Mouse (Mus musculus): ENCODE measurements around the gene Bcr.
A peak's percentile ranks its signal among the peaks of the same experiment; 100 is the strongest.

The Bcr gene

GRCm38 (mm10) chr10:75058336-75058735 lies 2.1 kb upstream of the Bcr start:
- DNase-seq (ENCODE audit: low spot score): no peak

DNA sequence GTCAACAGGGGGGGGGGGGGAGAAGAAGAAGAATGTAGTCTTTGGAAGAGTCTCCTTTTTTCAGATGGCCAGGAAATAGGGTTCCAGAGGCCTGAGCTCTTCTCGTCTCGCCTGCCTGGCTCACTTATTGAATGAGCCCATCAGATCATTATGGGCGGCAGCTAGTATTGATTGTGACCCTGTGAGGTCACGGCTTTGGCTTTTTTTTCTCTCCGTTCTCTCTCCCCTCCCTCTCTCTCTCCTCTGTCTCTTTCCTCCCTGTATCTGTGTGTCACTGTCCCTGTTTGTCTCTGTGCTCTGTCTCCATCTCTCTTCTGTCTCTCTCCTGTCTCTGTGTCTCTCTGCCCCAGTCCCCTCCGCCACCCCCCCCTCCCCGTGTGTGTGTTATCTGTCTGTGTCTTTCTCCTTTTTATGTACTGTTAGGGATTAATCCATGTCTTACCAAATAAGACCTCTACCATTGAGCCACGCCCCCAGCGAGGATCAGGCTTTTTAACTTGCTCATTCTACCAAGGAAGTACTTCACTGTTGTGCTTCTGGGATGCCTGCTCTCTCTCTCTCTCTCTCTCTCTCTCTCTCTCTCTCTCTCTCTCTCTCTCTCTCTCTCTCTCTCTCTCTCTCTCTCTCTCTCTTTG lies 1.5 kb upstream of the Bcr start:
- no peak for DNase-seq (ENCODE audit: low spot score)

GRCm38 (mm10) chr10:75059396-75059795 lies 996 bp upstream of the Bcr start:
- peak; percentile 46 for DNase-seq (ENCODE audit: low spot score)

- DNase-seq (ENCODE audit: low spot score): no peak
These were observed 447 bp downstream of the Bcr start for GRCm38 (mm10) chr10:75060843-75061235.

DNA sequence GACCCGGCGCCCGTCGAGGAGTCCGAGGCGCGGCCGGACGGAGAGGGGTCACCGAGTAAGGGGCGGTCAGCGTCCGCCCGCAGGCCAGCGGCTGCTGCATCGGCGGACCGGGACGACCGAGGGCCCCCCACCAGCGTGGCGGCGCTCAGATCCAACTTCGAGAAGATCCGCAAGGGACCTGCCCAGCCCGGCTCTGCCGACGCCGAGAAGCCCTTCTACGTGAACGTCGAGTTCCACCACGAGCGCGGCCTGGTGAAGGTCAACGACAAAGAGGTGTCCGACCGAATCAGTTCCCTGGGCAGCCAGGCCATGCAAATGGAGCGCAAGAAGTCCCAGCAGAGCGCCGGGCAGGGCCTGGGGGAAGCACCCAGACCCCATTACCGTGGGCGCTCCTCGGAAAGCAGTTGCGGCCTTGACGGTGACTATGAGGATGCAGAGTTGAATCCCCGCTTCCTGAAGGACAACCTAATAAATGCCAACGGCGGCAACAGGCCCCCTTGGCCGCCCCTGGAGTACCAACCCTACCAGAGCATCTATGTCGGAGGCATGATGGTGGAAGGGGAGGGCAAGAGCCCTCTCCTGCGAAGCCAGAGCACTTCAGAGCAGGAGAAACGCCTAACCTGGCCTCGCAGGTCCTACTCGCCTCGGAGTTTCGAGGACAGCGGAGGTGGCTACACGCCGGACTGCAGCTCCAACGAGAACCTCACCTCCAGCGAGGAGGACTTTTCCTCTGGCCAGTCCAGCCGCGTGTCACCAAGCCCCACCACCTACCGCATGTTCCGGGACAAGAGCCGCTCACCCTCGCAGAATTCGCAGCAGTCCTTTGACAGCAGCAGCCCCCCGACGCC lies 1.2 kb downstream of the Bcr start:
- DNase-seq (ENCODE audit: low spot score): no peak

GRCm38 (mm10) chr10:75062189-75062561 lies 1.8 kb downstream of the Bcr start:
- no peak for DNase-seq (ENCODE audit: low spot score)

DNA sequence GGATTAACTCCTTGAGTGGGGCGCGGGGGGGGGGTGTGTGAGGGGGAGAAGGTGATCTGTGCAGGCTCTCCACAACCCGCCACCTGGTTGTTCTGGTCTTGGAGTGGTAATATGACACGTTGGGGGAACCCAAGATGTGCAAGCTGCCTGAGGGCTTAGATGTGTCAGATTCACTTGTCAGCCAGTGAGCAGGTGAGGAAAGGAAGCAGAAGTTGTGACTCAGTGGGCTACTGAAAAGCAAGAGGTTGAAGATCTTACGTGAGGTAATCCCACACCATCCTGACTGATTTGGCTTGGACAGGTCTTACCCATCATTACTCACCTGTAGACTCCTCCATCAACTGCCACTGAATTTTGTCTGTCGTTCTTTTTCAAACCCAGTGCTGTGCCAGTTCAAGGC lies 2.2 kb downstream of the Bcr start:
- DNase-seq (ENCODE audit: low spot score): no peak

DNA sequence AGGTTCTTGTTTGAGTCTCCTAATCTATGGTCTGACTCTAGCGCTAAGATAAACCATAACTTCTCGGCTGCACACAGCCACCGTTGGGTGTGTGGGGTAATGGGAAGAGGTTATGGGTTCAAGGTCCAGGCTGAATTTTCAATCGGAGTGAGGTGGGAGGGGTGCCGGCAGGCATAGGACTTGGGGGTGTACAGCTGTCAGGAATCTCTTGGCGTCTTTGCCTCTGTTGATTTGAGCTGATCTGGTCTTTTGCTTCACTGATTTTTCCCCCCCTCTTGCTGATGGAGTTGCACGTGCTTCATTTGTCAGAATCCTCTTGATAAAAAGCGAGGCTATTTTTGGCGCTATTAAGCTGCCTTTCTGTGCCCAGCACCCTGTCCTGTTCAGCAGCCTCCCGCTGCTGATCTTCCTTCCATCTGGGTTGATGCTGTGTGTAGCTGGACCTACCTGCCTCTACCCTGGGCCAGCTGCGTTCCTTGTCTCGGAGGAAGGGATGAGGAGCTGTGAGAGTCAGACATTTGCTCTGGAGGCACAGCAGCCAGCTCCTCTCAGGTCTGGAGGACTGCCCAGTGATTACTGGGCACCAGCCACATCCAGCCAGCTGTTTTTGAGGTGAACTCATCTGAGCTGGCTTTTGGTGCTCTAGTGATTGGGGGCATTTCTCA lies 3.0 kb downstream of the Bcr start:
- DNase-seq (ENCODE audit: low spot score): no peak

DNA sequence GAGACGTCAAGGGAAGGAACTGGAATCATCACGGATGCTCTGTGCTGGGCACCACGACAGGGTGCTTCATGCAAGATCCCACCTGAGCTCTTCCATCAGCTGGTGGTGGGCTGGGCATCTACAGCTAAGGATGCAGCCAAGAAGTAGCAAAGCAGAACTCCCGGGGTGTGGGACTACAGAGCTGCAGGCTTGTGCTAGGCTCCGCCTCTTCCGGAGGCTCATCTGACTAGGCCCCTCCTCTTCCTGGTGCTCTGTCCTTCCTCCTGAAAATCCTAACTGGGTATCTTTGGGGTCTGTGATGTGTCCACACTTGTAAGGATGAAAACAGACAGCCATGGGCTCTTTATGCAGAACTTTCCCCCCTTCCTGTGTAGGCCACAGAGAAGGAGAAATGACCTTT lies 5.3 kb downstream of the Bcr start:
- peak; percentile 49 for DNase-seq (ENCODE audit: low spot score)

DNA sequence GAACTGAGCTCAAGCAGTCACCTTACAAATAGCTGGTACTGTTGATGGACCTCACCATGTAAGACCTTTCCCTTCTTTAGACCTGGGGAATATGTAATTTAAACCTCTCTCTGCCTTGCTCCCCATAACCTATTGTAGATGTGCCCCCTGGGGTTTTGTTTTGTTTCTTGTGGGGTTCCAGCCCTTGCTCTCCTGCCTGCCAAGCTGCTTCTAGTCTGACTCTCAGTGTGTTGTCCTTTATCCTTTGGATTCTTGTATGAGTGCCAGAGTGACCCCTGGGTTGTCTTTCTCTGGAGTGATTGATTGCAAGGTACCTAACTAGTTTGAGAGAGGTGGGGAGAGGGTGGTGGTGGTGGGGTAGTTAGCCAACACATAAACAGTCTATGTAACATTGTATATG lies 7.1 kb downstream of the Bcr start:
- no peak for DNase-seq (ENCODE audit: low spot score)

DNA sequence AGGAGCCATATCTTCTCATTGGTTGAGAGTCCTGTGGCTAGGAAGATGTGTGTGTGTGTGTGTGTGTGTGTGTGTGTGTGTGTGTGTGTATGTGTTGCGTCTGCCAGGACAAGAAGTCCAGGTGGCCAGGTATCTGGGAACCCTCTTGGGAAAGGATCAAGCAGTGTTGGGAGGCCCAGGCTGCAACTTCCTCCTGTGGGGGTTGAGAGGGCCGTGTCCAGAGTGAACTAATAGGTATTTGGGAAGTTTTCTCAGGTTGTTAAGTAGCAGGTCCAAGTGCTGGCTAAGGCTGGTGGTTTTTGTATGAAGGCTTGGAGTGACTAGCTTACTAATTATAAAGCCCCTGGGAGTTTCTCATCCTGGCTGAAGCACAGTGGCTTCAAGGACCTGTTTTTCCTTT lies 7.7 kb downstream of the Bcr start:
- no peak for DNase-seq (ENCODE audit: low spot score)

- peak; percentile 36 for DNase-seq (ENCODE audit: low spot score)
These were observed 8.4 kb downstream of the Bcr start for GRCm38 (mm10) chr10:75068624-75069328.

DNA sequence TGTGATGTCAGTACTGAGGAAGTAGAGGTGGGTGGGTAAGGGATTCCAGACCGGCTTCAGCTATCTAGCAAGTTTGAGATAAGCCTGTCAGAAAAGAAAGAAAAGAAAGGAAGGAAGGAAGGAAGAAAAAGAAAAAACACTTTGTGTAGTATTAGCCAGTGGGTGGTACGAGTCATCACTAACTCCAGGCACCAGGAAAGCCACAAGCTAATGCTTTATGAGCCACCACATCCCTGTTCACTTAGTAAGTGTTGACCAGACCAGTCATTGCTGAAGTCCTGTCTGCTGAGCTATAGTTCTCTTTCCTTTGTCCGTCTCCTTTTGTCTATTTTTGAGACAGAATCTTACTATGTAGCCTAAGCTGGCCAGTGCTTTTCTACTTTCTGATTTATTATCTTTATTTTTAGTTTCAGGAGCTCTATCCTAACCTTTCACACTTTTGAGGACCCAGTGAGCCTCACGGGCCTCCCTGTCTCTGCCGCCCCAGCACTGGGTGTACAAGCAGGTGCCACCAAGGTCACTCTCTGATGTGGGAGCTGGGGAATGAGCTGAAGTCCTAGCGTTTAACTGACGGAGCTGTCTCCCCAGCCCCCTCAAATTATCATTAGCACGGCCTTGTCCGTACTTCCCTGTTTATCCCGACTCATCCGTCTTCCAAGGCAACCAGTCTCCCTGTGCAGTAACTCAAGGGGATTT lies 10.0 kb downstream of the Bcr start:
- DNase-seq (ENCODE audit: low spot score): peak; percentile 65

- DNase-seq (ENCODE audit: low spot score): no peak
These were observed 15.3 kb downstream of the Bcr start for GRCm38 (mm10) chr10:75075665-75076064.

- no peak for DNase-seq (ENCODE audit: low spot score)
These were observed 18.1 kb downstream of the Bcr start for GRCm38 (mm10) chr10:75078174-75079128.

DNA sequence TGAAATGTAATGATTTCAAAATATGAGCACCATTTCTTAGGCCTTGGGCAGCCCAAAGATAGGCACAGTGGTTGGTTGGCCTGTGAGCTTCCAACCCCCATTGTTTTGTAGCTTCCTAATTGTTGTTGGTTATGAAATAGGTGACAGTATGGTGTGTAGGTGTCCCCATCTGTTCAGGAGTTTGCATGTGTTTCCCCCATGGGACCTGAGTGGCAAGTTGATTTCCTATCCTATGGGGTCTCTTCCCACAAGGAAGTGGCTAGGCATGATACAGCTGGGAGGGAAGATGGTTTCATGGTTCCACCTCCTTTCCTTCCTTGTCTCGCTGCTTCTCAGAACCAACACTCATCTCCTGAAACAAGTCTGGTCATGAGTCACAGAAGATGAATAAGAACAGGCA lies 24.9 kb downstream of the Bcr start:
- no peak for DNase-seq (ENCODE audit: low spot score)

GRCm38 (mm10) chr10:75088471-75088870 lies 28.1 kb downstream of the Bcr start:
- no peak for DNase-seq (ENCODE audit: low spot score)

DNA sequence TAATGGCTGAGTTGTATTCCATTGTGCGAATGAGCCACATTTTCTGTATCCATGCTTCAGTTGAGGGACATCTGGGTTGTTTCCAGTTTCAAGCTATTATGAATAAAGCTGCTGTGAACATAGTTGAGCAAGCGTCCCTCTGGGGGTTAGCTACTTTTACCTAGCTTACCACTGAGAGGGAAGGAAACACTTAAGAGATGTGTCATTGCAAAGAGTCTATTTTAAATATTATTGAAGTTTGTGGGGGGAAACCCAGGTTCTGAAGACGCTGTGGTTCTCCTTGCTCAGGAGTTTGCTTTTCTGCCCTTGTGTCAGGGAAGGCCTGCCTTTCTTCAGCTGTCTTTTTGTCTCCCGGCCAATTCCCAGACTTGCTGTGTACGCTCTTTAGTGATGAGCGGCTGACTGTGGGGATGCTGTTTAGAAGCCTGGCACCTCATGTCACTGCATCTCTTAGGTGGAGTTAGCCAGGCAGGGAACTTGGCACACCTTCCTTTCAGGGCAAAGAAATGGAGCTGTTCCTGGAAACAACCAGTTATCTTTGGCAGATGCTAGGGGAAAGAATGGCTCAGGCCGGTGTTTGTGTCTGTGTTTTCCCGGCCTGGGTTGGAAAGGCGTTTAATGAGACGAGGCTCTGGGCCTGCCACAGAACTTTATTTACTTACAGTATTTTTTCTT lies 31.2 kb downstream of the Bcr start:
- no peak for DNase-seq (ENCODE audit: low spot score)

- no peak for DNase-seq (ENCODE audit: low spot score)
These were observed 33.0 kb downstream of the Bcr start for GRCm38 (mm10) chr10:75093252-75093987.

- DNase-seq (ENCODE audit: low spot score): no peak
These were observed 33.9 kb downstream of the Bcr start for GRCm38 (mm10) chr10:75094338-75094737.
